Mouse (Mus musculus) liver, adult 2 months (tissue): ENCODE measurements at regions not wholly inside any gene's neighbourhood (a gene's known extent, or its start where the extent isn't known, plus 50 kb on each side); places are given as distances from the start of the nearest gene placed in this dataset.

ENCODE experiments used
- DNase-seq: peaks from one replicate; pipeline ENCODE4 v3.0.0-alpha.2; 2011; ENCODE audit warnings: low read depth, low spot score; ENCODE audit errors: extremely low read depth
- H3K27ac ChIP-seq: fragments of 200-500 bp; replicated peaks from 2 replicates; pipeline ENCODE4 v1.5.1; 2012; ENCODE audit warnings: low read depth, mild to moderate bottlenecking, control low read depth, inconsistent platforms, low read length; ENCODE audit not compliant: insufficient read depth
- H3K27me3 ChIP-seq: fragments of 200-500 bp; 2 replicates; pipeline ENCODE4 v1.6.1; 2012; ENCODE audit warnings: mild to moderate bottlenecking, moderate library complexity, low read length, inconsistent platforms; ENCODE audit not compliant: control insufficient read depth, insufficient read depth
- H3K36me3 ChIP-seq: fragments of 200-500 bp; 2 replicates; pipeline ENCODE4 v1.6.1; 2012; ENCODE audit warnings: low read length, inconsistent platforms; ENCODE audit not compliant: control insufficient read depth, insufficient read depth
- H3K4me1 ChIP-seq: fragments of 200-500 bp; 2 replicates; pipeline ENCODE4 v1.6.1; 2011; ENCODE audit warnings: low read length; ENCODE audit not compliant: control insufficient read depth, insufficient read depth
- H3K4me3 ChIP-seq: fragments of 200-500 bp; 2 replicates; pipeline ENCODE4 v1.5.1; 2011; ENCODE audit warnings: low read depth, mild to moderate bottlenecking, control low read depth, low read length, moderate library complexity; ENCODE audit not compliant: insufficient read depth
- H3K79me2 ChIP-seq: fragments of 200-500 bp; 2 replicates; pipeline ENCODE4 v1.6.1; 2012; ENCODE audit warnings: inconsistent platforms, mild to moderate bottlenecking, low read length, moderate library complexity; ENCODE audit not compliant: control insufficient read depth, insufficient read depth
- H3K9ac ChIP-seq: fragments of 200-500 bp; 2 replicates; pipeline ENCODE4 v1.6.1; 2012; ENCODE audit warnings: low read depth, mild to moderate bottlenecking, control low read depth, inconsistent platforms, low read length
- CTCF ChIP-seq: fragments of 200-500 bp; IDR thresholded peaks from 2 replicates; pipeline ENCODE4 v1.5.1; 2011; ENCODE audit warnings: low read depth, low read length, control low read depth
- POLR2A ChIP-seq: fragments of 200-500 bp; IDR thresholded peaks from 2 replicates; pipeline ENCODE4 v1.6.1; 2011; ENCODE audit warnings: low read length, control low read depth; ENCODE audit not compliant: insufficient read depth; ENCODE audit errors: extremely low read depth
- WGBS: fragments of 180-500 bp; shearing (Covaris S2); methylation state at CpG from one replicate; pipeline ENCODE4 v1.1.7; 2018; 5-methylcytosine and 5-hydroxymethylcytosine counted together

DNA sequence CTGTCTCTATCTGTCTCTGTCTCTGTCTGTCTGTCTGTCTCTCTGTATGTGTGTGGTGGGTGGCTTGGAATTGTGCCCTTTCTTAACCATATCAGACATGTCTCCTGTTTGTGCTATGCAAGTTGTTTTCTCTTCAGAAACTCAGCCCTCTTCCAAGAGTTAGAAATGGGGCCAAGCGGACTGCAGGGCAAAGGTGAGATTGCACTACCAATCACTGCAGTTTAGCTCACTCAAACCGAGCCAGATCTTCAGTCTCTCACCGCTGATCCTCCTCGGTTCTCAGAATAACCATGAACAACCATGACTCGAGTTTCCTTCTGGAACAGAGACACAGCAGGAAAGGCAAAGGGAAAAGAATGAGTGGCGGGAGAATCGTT is 137.2 kb downstream of the Dact1 start:
- H3K9ac ChIP-seq, result peak overlapping the region; percentile 66
- WGBS, result 10% methylated on average over 7 of the region's 7 CpGs

GRCm38 (mm10) chr12:71449032-71449431 is 139.3 kb downstream of the Dact1 start:
- Histone ChIP-seq H3K9ac (no peak overlapping the region), H3K4me1 (peaks cover 10% of the 10 kb centered on the region), H3K36me3 (no peaks in the 10 kb centered on the region), H3K27me3 (no peaks in the 10 kb centered on the region), H3K4me3 (no peak overlapping the region), H3K79me2 (no peaks in the 10 kb centered on the region), H3K27ac (no peak overlapping the region)
- TF ChIP-seq CTCF (no peak), POLR2A (no peak)
- WGBS, result 77% methylated on average over 3 of the region's 3 CpGs
- DNase-seq, result no peak

More for the DNA sequence above, 137.2 kb downstream of the Dact1 start:
- no peaks in the 10 kb centered on the region for H3K27me3 ChIP-seq
- H3K79me2 ChIP-seq, result no peaks in the 10 kb centered on the region
- H3K4me3 ChIP-seq, result 0 out of 2 replicates have a peak overlapping the region, but pooled peaks have one; percentile 28
- peaks cover 10% of the 10 kb centered on the region for H3K4me1 ChIP-seq
- peak overlapping the region; percentile 95 for H3K27ac ChIP-seq
- no peaks in the 10 kb centered on the region for H3K36me3 ChIP-seq
- TF ChIP-seq POLR2A (no peak), CTCF (no peak)
- DNase-seq, result peak; percentile 96

DNA sequence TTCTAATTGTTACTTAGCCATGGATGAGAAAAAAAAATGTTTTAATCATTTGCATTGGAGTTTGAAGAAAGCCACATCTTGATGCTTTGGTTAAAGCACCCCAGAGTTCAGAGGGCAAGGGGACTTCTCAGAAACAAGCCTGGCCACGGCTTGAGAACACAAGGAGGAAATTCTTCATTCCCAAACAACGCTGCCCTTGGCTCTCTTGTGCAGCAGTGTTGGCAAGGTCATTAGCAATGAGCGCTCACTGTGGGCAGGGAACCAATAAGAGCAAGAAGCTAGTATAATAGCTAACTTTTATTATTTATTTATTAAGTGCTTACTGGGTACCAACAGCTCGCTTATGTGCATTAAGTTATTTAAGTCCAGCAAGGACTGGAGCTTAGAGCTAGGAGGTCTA is 140.4 kb downstream of the Dact1 start:
- 72% methylated on average over 4 of the region's 4 CpGs for WGBS
- Histone ChIP-seq H3K4me3 (no peak overlapping the region), H3K27me3 (no peaks in the 10 kb centered on the region), H3K79me2 (no peaks in the 10 kb centered on the region), H3K4me1 (peaks cover 10% of the 10 kb centered on the region), H3K36me3 (no peaks in the 10 kb centered on the region), H3K27ac (no peak overlapping the region), H3K9ac (no peak overlapping the region)
- TF ChIP-seq CTCF, result no peak
- TF ChIP-seq POLR2A, result no peak
- no peak for DNase-seq

DNA sequence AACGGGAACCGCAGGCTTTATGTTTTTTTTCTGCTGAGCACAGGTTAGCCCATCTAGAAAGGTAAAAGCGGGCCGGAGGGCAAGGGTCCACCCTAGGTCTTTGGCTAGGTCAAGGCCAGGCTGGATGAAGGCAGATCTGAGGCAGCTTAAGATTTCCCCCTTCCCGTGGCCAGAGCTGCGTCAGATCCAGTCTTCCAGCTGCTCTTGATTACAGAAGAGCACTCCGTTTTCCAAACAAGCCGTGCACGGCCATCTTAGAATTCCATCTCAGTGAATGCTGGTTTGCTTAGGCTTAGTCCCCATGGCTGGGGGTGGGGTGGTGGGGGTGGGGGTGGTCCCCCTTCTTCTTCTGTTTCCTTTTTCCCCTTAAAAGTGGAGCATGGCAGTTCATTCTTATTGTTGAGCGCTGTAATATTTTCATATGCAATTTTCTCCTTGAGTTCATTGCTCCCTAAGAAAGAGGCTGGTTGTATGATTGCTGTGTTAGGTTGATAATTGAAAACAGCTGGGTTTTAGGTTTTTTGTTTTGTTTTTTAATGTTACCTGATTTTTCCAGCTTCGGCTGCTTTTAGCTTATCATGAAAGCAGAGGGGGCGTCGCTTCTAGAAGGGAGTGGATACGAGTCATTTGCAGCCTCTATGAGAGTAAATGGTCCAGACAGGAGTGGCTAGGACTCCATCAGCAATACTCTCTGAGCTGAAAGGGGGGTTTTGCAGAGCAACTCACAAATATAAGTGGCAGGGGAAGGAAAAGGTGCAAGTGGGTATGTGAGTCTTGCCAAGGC is 141.2 kb downstream of the Dact1 start:
- no peaks in the 10 kb centered on the region for H3K79me2 ChIP-seq
- no peak overlapping the region for H3K27ac ChIP-seq
- H3K9ac ChIP-seq, result no peak overlapping the region
- H3K4me1 ChIP-seq, result peaks cover 10% of the 10 kb centered on the region
- no peak for DNase-seq
- H3K4me3 ChIP-seq, result no peak overlapping the region
- no peak for TF ChIP-seq POLR2A
- no peak for TF ChIP-seq CTCF
- no peaks in the 10 kb centered on the region for H3K27me3 ChIP-seq
- H3K36me3 ChIP-seq, result no peaks in the 10 kb centered on the region
- 93% methylated on average over 14 of the region's 14 CpGs for WGBS

DNA sequence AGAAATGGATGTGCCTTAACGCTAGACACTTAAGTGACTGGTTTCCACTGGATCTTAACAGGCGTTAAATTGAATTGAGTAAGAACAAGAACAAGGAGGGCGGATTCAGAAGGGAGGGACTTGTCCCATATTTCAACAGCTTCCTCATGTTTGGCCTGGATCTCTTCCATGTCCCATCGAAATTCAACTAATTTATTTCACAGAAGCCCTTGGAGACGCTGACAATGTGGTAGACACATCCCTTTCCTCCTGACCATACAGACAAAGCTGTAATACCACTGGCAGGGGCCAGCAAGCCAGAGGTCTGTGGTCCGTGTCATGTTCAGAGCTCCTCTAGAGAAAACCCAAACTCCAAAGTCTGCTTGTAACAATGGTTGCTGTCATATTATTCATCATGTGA is 147.2 kb downstream of the Dact1 start:
- H3K79me2 ChIP-seq, result no peaks in the 10 kb centered on the region
- TF ChIP-seq CTCF (no peak), POLR2A (no peak)
- H3K27ac ChIP-seq, result no peak overlapping the region
- H3K4me3 ChIP-seq, result no peak overlapping the region
- DNase-seq, result no peak
- 91% methylated on average over 6 of the region's 6 CpGs for WGBS
- H3K4me1 ChIP-seq, result no peaks in the 10 kb centered on the region
- H3K27me3 ChIP-seq, result no peaks in the 10 kb centered on the region
- no peaks in the 10 kb centered on the region for H3K36me3 ChIP-seq
- H3K9ac ChIP-seq, result no peak overlapping the region

DNA sequence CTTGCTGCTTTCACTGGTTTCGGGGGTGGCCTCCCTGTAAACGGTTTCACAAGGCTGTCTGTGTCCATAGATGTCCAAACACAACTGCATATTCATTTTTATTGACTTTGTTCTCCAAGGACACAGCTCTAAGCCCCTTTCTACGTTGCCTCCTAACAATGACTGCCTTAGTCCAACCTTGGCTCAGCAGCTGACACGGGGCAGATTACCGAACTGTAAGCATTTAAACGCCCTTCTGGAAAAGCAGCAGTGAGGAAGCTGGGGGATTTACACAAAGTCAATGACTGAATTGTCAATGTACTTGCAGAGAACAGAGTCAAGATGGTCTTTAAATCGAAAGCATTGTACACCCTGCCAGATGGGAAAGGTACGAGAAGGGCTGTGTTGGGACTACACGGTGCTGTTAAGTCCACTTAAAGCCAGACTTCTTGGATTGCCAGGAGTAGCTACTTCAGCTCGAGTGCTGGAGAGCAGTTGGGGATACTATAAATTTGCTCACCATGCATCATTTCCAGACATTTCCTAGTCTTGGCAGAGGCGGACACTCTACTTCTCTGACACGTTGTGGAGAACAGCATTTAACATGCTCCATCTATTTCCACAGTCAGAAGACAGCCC is 149.0 kb downstream of the Dact1 start:
- no peak overlapping the region for H3K9ac ChIP-seq
- DNase-seq, result no peak
- TF ChIP-seq CTCF (no peak), POLR2A (no peak)
- no peak overlapping the region for H3K27ac ChIP-seq
- 81% methylated on average over 12 of the region's 12 CpGs for WGBS
- no peaks in the 10 kb centered on the region for H3K79me2 ChIP-seq
- H3K36me3 ChIP-seq, result no peaks in the 10 kb centered on the region
- H3K4me1 ChIP-seq, result no peaks in the 10 kb centered on the region
- no peaks in the 10 kb centered on the region for H3K27me3 ChIP-seq
- no peak overlapping the region for H3K4me3 ChIP-seq
